Mouse (Mus musculus): ENCODE measurements around the gene Tbx5. TPM values are rescaled to one million over a fixed set of nuclear protein-coding genes. Genes with fewer than 3 reads are reported as not detected.
"Not testable (repeated sequence)": the region's sequence is repeated elsewhere in the genome, so short reads cannot be mapped to it uniquely, and the experiment has no call there.

Gene Tbx5
- polyA plus RNA-seq, 1 experiment, result not detected

DNA sequence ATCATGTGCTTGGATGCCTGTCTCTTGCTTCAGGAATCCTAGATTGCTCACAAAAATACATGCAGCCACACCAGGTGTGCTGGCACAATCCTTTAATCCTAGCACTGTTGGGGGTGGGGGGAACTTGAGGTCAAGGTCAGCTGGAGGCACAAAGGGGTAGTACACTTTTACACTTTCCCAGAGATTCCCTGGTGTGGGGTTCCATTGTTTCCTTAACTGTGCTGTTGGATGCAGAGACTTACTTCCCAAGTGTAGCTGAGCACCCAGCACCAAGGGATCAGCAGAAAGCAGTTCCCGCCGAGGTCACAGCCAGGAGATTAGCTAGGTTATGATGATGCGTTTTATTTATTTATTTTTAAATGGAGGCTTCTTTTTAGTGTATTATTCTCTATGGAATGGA lies 60.6 kb downstream of the Tbx5 start:
- no peak for TF ChIP-seq CTCF (IDR thresholded peaks at IDR 0.05; ENCODE audit: extremely low read depth, insufficient read depth, insufficient read length, insufficient replicate concordance)
- TF ChIP-seq POLR2A (IDR thresholded peaks at IDR 0.05; ENCODE audit: low read depth, low read length), result no peak
- no peak for DNase-seq (ENCODE audit: low read depth in 1 of 2, low spot score in 2 of 2)

DNA sequence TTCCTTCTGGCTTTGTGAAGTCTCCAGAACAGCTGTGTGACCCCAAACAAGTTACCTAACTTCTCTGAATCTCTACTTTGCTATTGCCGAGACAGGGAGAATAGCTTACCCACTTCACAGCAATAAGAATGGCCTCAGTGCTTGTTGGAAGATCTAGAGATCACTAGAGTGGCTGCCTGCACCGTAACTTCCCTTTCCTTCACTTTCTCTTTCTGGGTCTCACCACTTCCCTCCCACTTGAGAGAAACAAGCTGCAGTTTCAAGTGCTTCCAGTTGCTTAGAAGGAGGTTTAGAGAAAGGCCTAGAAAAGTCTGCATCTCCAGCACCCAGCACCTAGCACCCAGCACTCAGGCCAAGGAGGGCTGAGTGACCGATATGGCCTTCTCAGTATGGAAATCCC lies 64.1 kb downstream of the Tbx5 start:
- no peaks in the 10 kb centered on the region for H3K4me1 ChIP-seq (ENCODE audit: control insufficient read depth, insufficient read depth, insufficient read length)
- DNase-seq (ENCODE audit: low read depth in 1 of 2, low spot score in 2 of 2), result no peak
- H3K27ac ChIP-seq (ENCODE audit: insufficient read depth, low read length), result no peak overlapping the region
- WGBS, result 19% methylated on average over 3 of the region's 3 CpGs
- no peak overlapping the region for H3K4me3 ChIP-seq (ENCODE audit: extremely low read depth, insufficient read depth, insufficient read length)
- TF ChIP-seq CTCF (IDR thresholded peaks at IDR 0.05; ENCODE audit: extremely low read depth, insufficient read depth, insufficient read length, insufficient replicate concordance) (no peak), POLR2A (IDR thresholded peaks at IDR 0.05; ENCODE audit: low read depth, low read length) (no peak)
- H3K27me3 ChIP-seq (ENCODE audit: control insufficient read depth, insufficient read depth, low read length), result no peaks in the 10 kb centered on the region
- no peaks in the 10 kb centered on the region for H3K36me3 ChIP-seq (ENCODE audit: control insufficient read depth, insufficient read depth, low read length)

More for the DNA sequence above, 60.6 kb downstream of the Tbx5 start:
- Histone ChIP-seq H3K27ac (ENCODE audit: insufficient read depth, low read length) (no peak overlapping the region), H3K27me3 (ENCODE audit: control insufficient read depth, insufficient read depth, low read length) (no peaks in the 10 kb centered on the region), H3K4me3 (ENCODE audit: extremely low read depth, insufficient read depth, insufficient read length) (no peak overlapping the region), H3K36me3 (ENCODE audit: control insufficient read depth, insufficient read depth, low read length) (no peaks in the 10 kb centered on the region), H3K4me1 (ENCODE audit: control insufficient read depth, insufficient read depth, insufficient read length) (no peaks in the 10 kb centered on the region)
- 95% methylated on average over 3 of the region's 3 CpGs for WGBS

DNA sequence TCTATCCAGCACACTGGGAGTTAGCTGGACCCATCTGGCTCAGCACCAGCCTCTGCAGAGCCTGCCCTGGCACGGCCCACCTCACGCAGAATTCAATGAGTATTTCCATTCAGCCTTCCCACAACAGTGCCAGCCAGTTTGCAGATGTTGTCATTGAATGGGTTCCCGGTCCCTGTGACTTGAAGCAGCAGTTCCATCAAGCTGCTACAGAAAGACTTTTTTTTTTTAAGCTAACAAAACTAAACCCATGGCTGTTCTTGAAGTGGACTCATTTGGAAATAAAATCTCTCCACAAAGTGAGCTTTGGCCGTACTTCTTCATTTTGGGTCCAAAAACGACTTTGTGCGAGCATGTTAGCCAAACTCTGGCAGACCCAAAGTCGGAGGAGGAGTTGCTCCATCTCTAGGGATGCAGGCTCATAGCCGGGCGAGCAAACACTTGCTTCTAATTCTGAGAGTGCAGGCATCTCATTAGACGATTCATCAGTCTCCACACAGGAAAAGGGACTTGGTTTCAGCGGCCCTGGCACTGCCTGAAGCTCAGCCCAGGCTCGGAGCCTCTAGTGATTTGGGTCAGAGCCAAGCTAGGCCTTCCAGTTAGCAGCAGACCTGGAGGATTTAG lies 84.2 kb downstream of the Tbx5 start:
- WGBS, result 80% methylated on average over 12 of the region's 12 CpGs

DNA sequence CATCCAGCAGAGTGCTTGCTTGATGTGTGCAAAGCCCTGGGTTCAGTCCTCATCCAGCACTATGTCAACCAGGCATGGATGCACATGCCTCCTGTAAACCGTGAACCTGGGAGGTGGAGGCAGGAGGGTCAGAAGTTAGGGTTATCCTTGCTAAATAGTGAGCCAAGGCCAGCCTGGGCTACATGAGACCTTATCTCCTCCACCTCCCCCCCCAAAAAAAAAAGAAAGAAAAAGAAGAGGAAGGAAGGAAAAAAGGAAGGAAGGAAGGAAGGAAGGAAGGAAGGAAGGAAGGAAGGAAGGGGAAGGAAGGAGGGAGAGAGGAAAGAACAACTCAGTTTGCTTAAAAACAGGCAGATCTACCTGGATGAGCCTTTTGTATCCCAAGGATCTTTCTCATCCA lies 85.9 kb downstream of the Tbx5 start:
- DNase-seq (ENCODE audit: low read depth in 1 of 2, low spot score in 2 of 2); H3K27me3 ChIP-seq (ENCODE audit: control insufficient read depth, insufficient read depth, low read length); H3K36me3 ChIP-seq (ENCODE audit: control insufficient read depth, insufficient read depth, low read length); H3K4me3 ChIP-seq (ENCODE audit: extremely low read depth, insufficient read depth, insufficient read length); H3K27ac ChIP-seq (ENCODE audit: insufficient read depth, low read length); H3K4me1 ChIP-seq (ENCODE audit: control insufficient read depth, insufficient read depth, insufficient read length): not testable (repeated sequence)
- WGBS, result 78% methylated on average over 1 of the region's 1 CpGs

More for the DNA sequence above, 84.2 kb downstream of the Tbx5 start:
- no peaks in the 10 kb centered on the region for H3K36me3 ChIP-seq (ENCODE audit: control insufficient read depth, insufficient read depth, low read length)
- H3K27me3 ChIP-seq (ENCODE audit: control insufficient read depth, insufficient read depth, low read length), result no peaks in the 10 kb centered on the region
- TF ChIP-seq CTCF (IDR thresholded peaks at IDR 0.05; ENCODE audit: extremely low read depth, insufficient read depth, insufficient read length, insufficient replicate concordance) (no peak), POLR2A (IDR thresholded peaks at IDR 0.05; ENCODE audit: low read depth, low read length) (no peak)
- DNase-seq (ENCODE audit: low read depth in 1 of 2, low spot score in 2 of 2), result no peak
- H3K4me3 ChIP-seq (ENCODE audit: extremely low read depth, insufficient read depth, insufficient read length), result no peak overlapping the region
- no peak overlapping the region for H3K27ac ChIP-seq (ENCODE audit: insufficient read depth, low read length)
- H3K4me1 ChIP-seq (ENCODE audit: control insufficient read depth, insufficient read depth, insufficient read length), result no peaks in the 10 kb centered on the region

- Histone ChIP-seq H3K4me1 (ENCODE audit: control insufficient read depth, insufficient read depth, insufficient read length) (no peaks in the 10 kb centered on the region), H3K4me3 (ENCODE audit: extremely low read depth, insufficient read depth, insufficient read length) (no peak overlapping the region), H3K27ac (ENCODE audit: insufficient read depth, low read length) (no peak overlapping the region), H3K36me3 (ENCODE audit: control insufficient read depth, insufficient read depth, low read length) (no peaks in the 10 kb centered on the region), H3K27me3 (ENCODE audit: control insufficient read depth, insufficient read depth, low read length) (no peaks in the 10 kb centered on the region)
- 76% methylated on average over 10 of the region's 10 CpGs for WGBS
- TF ChIP-seq POLR2A (IDR thresholded peaks at IDR 0.05; ENCODE audit: low read depth, low read length), result no peak
- TF ChIP-seq CTCF (IDR thresholded peaks at IDR 0.05; ENCODE audit: extremely low read depth, insufficient read depth, insufficient read length, insufficient replicate concordance), result no peak
- DNase-seq (ENCODE audit: low read depth in 1 of 2, low spot score in 2 of 2), result no peak
Measured at GRCm38 (mm10) chr5:119920941-119921340, 88.5 kb downstream of the Tbx5 start.

GRCm38 (mm10) chr5:119922229-119922628 lies 89.8 kb downstream of the Tbx5 start:
- Histone ChIP-seq H3K4me1 (ENCODE audit: control insufficient read depth, insufficient read depth, insufficient read length) (no peaks in the 10 kb centered on the region), H3K27me3 (ENCODE audit: control insufficient read depth, insufficient read depth, low read length) (no peaks in the 10 kb centered on the region), H3K27ac (ENCODE audit: insufficient read depth, low read length) (no peak overlapping the region), H3K36me3 (ENCODE audit: control insufficient read depth, insufficient read depth, low read length) (no peaks in the 10 kb centered on the region), H3K4me3 (ENCODE audit: extremely low read depth, insufficient read depth, insufficient read length) (no peak overlapping the region)
- no peak for DNase-seq (ENCODE audit: low read depth in 1 of 2, low spot score in 2 of 2)
- no peak for TF ChIP-seq POLR2A (IDR thresholded peaks at IDR 0.05; ENCODE audit: low read depth, low read length)
- no peak for TF ChIP-seq CTCF (IDR thresholded peaks at IDR 0.05; ENCODE audit: extremely low read depth, insufficient read depth, insufficient read length, insufficient replicate concordance)
- 58% methylated on average over 11 of the region's 11 CpGs for WGBS

Other genes starting within 250 kb of the Tbx5 start
- 0.88 and 4.8 TPM in 2 replicates for gene Tbx3, start 162.0 kb upstream of the Tbx5 start, polyA plus RNA-seq (2012; rRNA removed)

All from spleen, adult 2 months (tissue).